19 mouse cellular contexts compared by ENCODE assay signal in the genomic region with DNA sequence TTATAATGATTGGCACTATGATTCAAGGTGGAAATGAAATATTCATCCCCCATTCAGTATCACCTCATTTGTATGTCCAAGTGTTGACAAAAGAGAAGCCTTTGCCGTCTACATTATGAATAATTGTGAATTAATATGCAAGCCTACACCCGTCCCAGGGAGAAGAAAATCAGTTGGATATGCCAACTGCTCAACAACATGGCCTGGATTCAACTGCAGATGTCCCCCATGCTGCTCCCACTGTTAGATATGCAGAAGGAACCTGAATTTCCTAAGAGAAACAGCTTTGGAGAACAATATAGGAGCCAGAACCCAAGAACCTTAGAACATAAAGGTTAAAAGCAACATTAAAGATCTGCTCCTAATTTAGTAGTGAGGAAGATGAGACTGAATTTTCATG.
DNase-seq lines count a peak whose midpoint lies in the region; ATAC-seq and TF ChIP-seq lines count a peak whose summit lies in the region.
"Had no signal": no experiment of that assay in that cellular context is flagged by ENCODE, and none has a peak within 500 bp of the region (broad histone marks: within the 10 kb centered on the region; RNA-seq: fewer than 3 reads in every experiment).

No protein-coding gene starts in this region.

- peak; percentile 10 for DNase-seq in forebrain, embryonic 14.5 days (ENCODE audit: low spot score)
- no peak for DNase-seq in forebrain, embryonic 10.5 days (ENCODE audit: extremely low spot score, low spot score)
- DNase-seq in brain, adult 2 months (ENCODE audit: low read depth, low spot score), result peak; percentile 12
- DNase-seq in layer of hippocampus, adult 2 months (ENCODE audit: low spot score in 2 of 2), result peak; percentile 39 to 42
- peak; percentile 14 to 30 for DNase-seq in layer of hippocampus, postnatal 10 days (ENCODE audit: low spot score in 2 of 2)
- no peak for DNase-seq in stomach, postnatal 0 days (ENCODE audit: low spot score)
- no peak for DNase-seq in embryo, embryonic 10 days (ENCODE audit: low spot score)
- DNase-seq in testis, postnatal 14 days (ENCODE audit: low spot score), result no peak
- DNase-seq: adrenal gland, postnatal 14 days; cerebellum, adult 2 months; cerebellum, postnatal 25 days; gastrocnemius, postnatal 36 days; heart, adult 11 months; heart, postnatal 10 days; heart, postnatal 4 days had no signal

- no peaks in the 10 kb centered on the region for H3K27me3 ChIP-seq in forebrain, embryonic 14.5 days (replicated peaks; ENCODE audit: control insufficient read depth, insufficient read depth, low read length)
- H3K27me3 ChIP-seq in forebrain, embryonic 10.5 days (ENCODE audit: poor library complexity, severe bottlenecking), result no peaks in the 10 kb centered on the region
- no peaks in the 10 kb centered on the region for H3K27me3 ChIP-seq in stomach, postnatal 0 days (ENCODE audit: control insufficient read depth, insufficient read depth, low read length)
- H3K27me3 ChIP-seq: embryonic facial prominence, embryonic 13.5 days; hindbrain, embryonic 12.5 days; intestine, embryonic 15.5 days had no signal

- no peak for ATAC-seq in forebrain, embryonic 14.5 days
- no peak for ATAC-seq in stomach, postnatal 0 days (ENCODE audit: low FRiP score, low TSS enrichment)
- ATAC-seq: intestine, embryonic 15.5 days had no signal

- TF ChIP-seq CTCF in layer of hippocampus, adult 2 months (conservative IDR thresholded peaks at IDR 0.05), result no peak
- TF ChIP-seq CTCF in stomach, postnatal 0 days (IDR thresholded peaks at IDR 0.05; ENCODE audit: low read depth), result no peak

- no peak overlapping the region for H3K27ac ChIP-seq in forebrain, embryonic 14.5 days (ENCODE audit: low read depth, low read length)
- H3K27ac ChIP-seq in forebrain, embryonic 10.5 days, result no peak overlapping the region
- no peak overlapping the region for H3K27ac ChIP-seq in layer of hippocampus, adult 2 months
- H3K27ac ChIP-seq in stomach, postnatal 0 days (replicated peaks), result no peak overlapping the region
- H3K27ac ChIP-seq: embryonic facial prominence, embryonic 13.5 days; heart, embryonic 10.5 days; hindbrain, embryonic 12.5 days; intestine, embryonic 15.5 days had no signal

- H3K9ac ChIP-seq in forebrain, embryonic 14.5 days (ENCODE audit: low read length), result no peak overlapping the region
- no peak overlapping the region for H3K9ac ChIP-seq in stomach, postnatal 0 days (ENCODE audit: low read length)
- H3K9ac ChIP-seq: embryonic facial prominence, embryonic 13.5 days; hindbrain, embryonic 12.5 days; intestine, embryonic 15.5 days had no signal

- TF ChIP-seq EP300 in stomach, postnatal 0 days (optimal IDR thresholded peaks at IDR 0.05), result no peak

- H3K36me3 ChIP-seq in forebrain, embryonic 14.5 days (ENCODE audit: control insufficient read depth, insufficient read depth, low read length), result no peaks in the 10 kb centered on the region
- H3K36me3 ChIP-seq in forebrain, embryonic 10.5 days (replicated peaks), result no peaks in the 10 kb centered on the region
- no peaks in the 10 kb centered on the region for H3K36me3 ChIP-seq in stomach, postnatal 0 days (ENCODE audit: control insufficient read depth, insufficient read depth, low read length)
- H3K36me3 ChIP-seq: embryonic facial prominence, embryonic 13.5 days; heart, embryonic 10.5 days; hindbrain, embryonic 12.5 days; intestine, embryonic 15.5 days had no signal

- WGBS in forebrain, embryonic 14.5 days, result 54% methylated on average over 2 of the region's 2 CpGs
- 91% methylated on average over 2 of the region's 2 CpGs for WGBS in forebrain, embryonic 10.5 days
- WGBS in stomach, postnatal 0 days, result 64% methylated on average over 2 of the region's 2 CpGs

- no peak overlapping the region for H3K4me3 ChIP-seq in forebrain, embryonic 14.5 days (ENCODE audit: low read depth, low read length)
- H3K4me3 ChIP-seq in forebrain, embryonic 10.5 days, result no peak overlapping the region
- no peak overlapping the region for H3K4me3 ChIP-seq in layer of hippocampus, adult 2 months
- H3K4me3 ChIP-seq in stomach, postnatal 0 days (ENCODE audit: low read depth, low read length), result no peak overlapping the region
- H3K4me3 ChIP-seq: embryonic facial prominence, embryonic 13.5 days; heart, embryonic 10.5 days; hindbrain, embryonic 12.5 days; intestine, embryonic 15.5 days had no signal

- H3K4me1 ChIP-seq in forebrain, embryonic 14.5 days (ENCODE audit: control insufficient read depth, insufficient read depth, low read length), result no peaks in the 10 kb centered on the region
- H3K4me1 ChIP-seq in forebrain, embryonic 10.5 days, result no peaks in the 10 kb centered on the region
- no peaks in the 10 kb centered on the region for H3K4me1 ChIP-seq in stomach, postnatal 0 days (replicated peaks; ENCODE audit: control insufficient read depth, insufficient read depth)
- H3K4me1 ChIP-seq: embryonic facial prominence, embryonic 13.5 days; heart, embryonic 10.5 days; hindbrain, embryonic 12.5 days; intestine, embryonic 15.5 days had no signal

- H3K9me3 ChIP-seq in forebrain, embryonic 14.5 days (replicated peaks; ENCODE audit: control insufficient read depth, low read length), result no peaks in the 10 kb centered on the region
- H3K9me3 ChIP-seq in forebrain, embryonic 10.5 days, result no peaks in the 10 kb centered on the region
- H3K9me3 ChIP-seq in stomach, postnatal 0 days (ENCODE audit: control insufficient read depth, low read length), result no peaks in the 10 kb centered on the region
- H3K9me3 ChIP-seq: embryonic facial prominence, embryonic 13.5 days; heart, embryonic 10.5 days; hindbrain, embryonic 12.5 days; intestine, embryonic 15.5 days had no signal

- no peak overlapping the region for H3K4me2 ChIP-seq in forebrain, embryonic 14.5 days (ENCODE audit: low read length)
- H3K4me2 ChIP-seq in stomach, postnatal 0 days (replicated peaks; ENCODE audit: low read depth), result no peak overlapping the region
- H3K4me2 ChIP-seq: embryonic facial prominence, embryonic 13.5 days; hindbrain, embryonic 12.5 days; intestine, embryonic 15.5 days had no signal

Comparison
In these comparisons a context has a peak if more than half of its experiments do, and no peak if none do; other contexts are left out.
1. DNase-seq: peak in forebrain, embryonic 14.5 days (single experiment), brain, adult 2 months (single experiment), layer of hippocampus, adult 2 months (2 of 2) and layer of hippocampus, postnatal 10 days (2 of 2); none in forebrain, embryonic 10.5 days (single experiment), stomach, postnatal 0 days (single experiment), embryo, embryonic 10 days (single experiment) and testis, postnatal 14 days (single experiment).